Mouse (Mus musculus) limb, embryonic 15.5 days (tissue): ENCODE results near the gene Zbtb40. TPM values are rescaled to one million over a fixed set of nuclear protein-coding genes. Genes with fewer than 3 reads are reported as not detected.

Experiments
- ATAC-seq: fragments of 200-750 bp; cut with Nextera tagmentation; 2 replicates; pipeline ENCODE4 v1.8.0; 2017; ENCODE audit warnings: low read depth, moderate TSS enrichment; ENCODE audit not compliant: insufficient number of reproducible peaks, low FRiP score, low TSS enrichment
- H3K27ac ChIP-seq: fragments of 300-500 bp; sonication (generic); 2 replicates; pipeline ENCODE4 v1.5.1; 2015; ENCODE audit warnings: moderate library complexity, mild to moderate bottlenecking, inconsistent platforms
- H3K27me3 ChIP-seq: fragments of 300-500 bp; sonication (generic); 2 replicates; pipeline ENCODE4 v1.6.1; 2015; ENCODE audit warnings: inconsistent platforms
- H3K36me3 ChIP-seq: fragments of 300-500 bp; sonication (generic); 2 replicates; pipeline ENCODE4 v1.6.1; 2015; ENCODE audit warnings: inconsistent platforms
- H3K4me1 ChIP-seq: fragments of 300-500 bp; sonication (generic); 2 replicates; pipeline ENCODE4 v1.6.1; 2015; ENCODE audit warnings: inconsistent platforms
- H3K4me2 ChIP-seq: fragments of 300-500 bp; sonication (generic); 2 replicates; pipeline ENCODE4 v1.6.1; 2015; ENCODE audit warnings: mild to moderate bottlenecking, inconsistent platforms
- H3K4me3 ChIP-seq: fragments of 300-500 bp; sonication (generic); 2 replicates; pipeline ENCODE4 v1.5.1; 2015; ENCODE audit warnings: mild to moderate bottlenecking, inconsistent platforms
- H3K9ac ChIP-seq: fragments of 300-500 bp; sonication (generic); 2 replicates; pipeline ENCODE4 v1.6.1; 2015; ENCODE audit warnings: inconsistent platforms
- H3K9me3 ChIP-seq: fragments of 300-500 bp; sonication (generic); 2 replicates; pipeline ENCODE4 v1.6.1; 2016; ENCODE audit warnings: inconsistent platforms
- WGBS: fragments of 180-500 bp; shearing (Covaris S2); methylation state at CpG from one replicate; pipeline ENCODE4 v1.1.7; 2015; 5-methylcytosine and 5-hydroxymethylcytosine counted together
- polyA plus RNA-seq: library from polyadenylated mRNA; unstranded; fragments of >200 nt; fragmentation: Nextera tagmentation; extraction: Ambion mirVana; gene quantifications from 2 replicates; pipeline ENCODE4 v1.2.1, GENCODE M21; 2015

The Zbtb40 gene
- polyA plus RNA-seq, 1 experiment from 2014 or later: 3.9 TPM

GRCm38 (mm10) chr4:137001020-137001419, 47.6 kb downstream of the Zbtb40 start:
- no peak overlapping the region for H3K4me3 ChIP-seq
- H3K4me2 ChIP-seq: no peak overlapping the region
- no peak overlapping the region for H3K27ac ChIP-seq
- no peaks in the 10 kb centered on the region for H3K4me1 ChIP-seq
- H3K36me3 ChIP-seq: peaks cover 43% of the 10 kb centered on the region
- H3K9ac ChIP-seq: no peak overlapping the region
- no peak for ATAC-seq
- no peaks in the 10 kb centered on the region for H3K9me3 ChIP-seq
- WGBS: 85% methylated on average over 7 of the region's 7 CpGs
- H3K27me3 ChIP-seq: no peaks in the 10 kb centered on the region

GRCm38 (mm10) chr4:136998371-136998770, 50.2 kb downstream of the Zbtb40 start:
- ATAC-seq: no peak
- WGBS: 76% methylated on average over 7 of the region's 7 CpGs
- H3K36me3 ChIP-seq: peaks cover 67% of the 10 kb centered on the region
- H3K4me2 ChIP-seq: no peak overlapping the region
- no peaks in the 10 kb centered on the region for H3K27me3 ChIP-seq
- H3K27ac ChIP-seq: no peak overlapping the region
- H3K4me1 ChIP-seq: no peaks in the 10 kb centered on the region
- H3K9me3 ChIP-seq: no peaks in the 10 kb centered on the region
- no peak overlapping the region for H3K4me3 ChIP-seq
- no peak overlapping the region for H3K9ac ChIP-seq

GRCm38 (mm10) chr4:136997723-136998345, 50.8 kb downstream of the Zbtb40 start:
- 94% methylated on average over 12 of the region's 12 CpGs for WGBS
- H3K27me3 ChIP-seq: no peaks in the 10 kb centered on the region
- peaks cover 72% of the 10 kb centered on the region for H3K36me3 ChIP-seq
- no peak overlapping the region for H3K27ac ChIP-seq
- H3K4me2 ChIP-seq: no peak overlapping the region
- ATAC-seq: no peak
- H3K4me1 ChIP-seq: no peaks in the 10 kb centered on the region
- H3K4me3 ChIP-seq: no peak overlapping the region
- no peaks in the 10 kb centered on the region for H3K9me3 ChIP-seq
- no peak overlapping the region for H3K9ac ChIP-seq

GRCm38 (mm10) chr4:136996933-136997332, 51.7 kb downstream of the Zbtb40 start:
- no peaks in the 10 kb centered on the region for H3K9me3 ChIP-seq
- H3K4me2 ChIP-seq: no peak overlapping the region
- H3K4me1 ChIP-seq: no peaks in the 10 kb centered on the region
- H3K4me3 ChIP-seq: no peak overlapping the region
- 65% methylated on average over 7 of the region's 7 CpGs for WGBS
- H3K36me3 ChIP-seq: peaks cover 77% of the 10 kb centered on the region
- no peak for ATAC-seq
- H3K9ac ChIP-seq: no peak overlapping the region
- no peak overlapping the region for H3K27ac ChIP-seq
- H3K27me3 ChIP-seq: no peaks in the 10 kb centered on the region

- 92% methylated on average over 14 of the region's 14 CpGs for WGBS
- Histone ChIP-seq H3K9ac (no peak overlapping the region), H3K4me3 (no peak overlapping the region), H3K36me3 (peaks cover 83% of the 10 kb centered on the region), H3K27ac (no peak overlapping the region), H3K27me3 (no peaks in the 10 kb centered on the region), H3K9me3 (no peaks in the 10 kb centered on the region), H3K4me2 (no peak overlapping the region), H3K4me1 (no peaks in the 10 kb centered on the region)
- no peak for ATAC-seq
Measured at GRCm38 (mm10) chr4:136995361-136995760, 53.2 kb downstream of the Zbtb40 start.

GRCm38 (mm10) chr4:136981993-136982695, 66.5 kb downstream of the Zbtb40 start:
- Histone ChIP-seq H3K9me3 (no peaks in the 10 kb centered on the region), H3K9ac (no peak overlapping the region), H3K4me3 (no peak overlapping the region), H3K4me2 (no peak overlapping the region), H3K27me3 (peaks cover 8% of the 10 kb centered on the region), H3K27ac (no peak overlapping the region), H3K4me1 (peaks cover 10% of the 10 kb centered on the region; the same call in 1 of the 2 replicates), H3K36me3 (peaks cover 33% of the 10 kb centered on the region)
- ATAC-seq: no peak
- WGBS: 43% methylated on average over 9 of the region's 9 CpGs

- Histone ChIP-seq H3K27me3 (peaks cover 8% of the 10 kb centered on the region), H3K9ac (no peak overlapping the region), H3K4me2 (no peak overlapping the region), H3K4me3 (no peak overlapping the region), H3K27ac (no peak overlapping the region), H3K36me3 (peaks cover 26% of the 10 kb centered on the region), H3K9me3 (no peaks in the 10 kb centered on the region), H3K4me1 (peaks cover 10% of the 10 kb centered on the region; the same call in 1 of the 2 replicates)
- ATAC-seq: no peak
- 12% methylated on average over 12 of the region's 12 CpGs for WGBS
Measured at GRCm38 (mm10) chr4:136981347-136981746, 67.3 kb downstream of the Zbtb40 start.

GRCm38 (mm10) chr4:136980921-136981320, 67.7 kb downstream of the Zbtb40 start:
- WGBS: 50% methylated on average over 4 of the region's 4 CpGs
- no peak for ATAC-seq
- Histone ChIP-seq H3K9me3 (no peaks in the 10 kb centered on the region), H3K27ac (no peak overlapping the region), H3K9ac (no peak overlapping the region), H3K4me2 (no peak overlapping the region), H3K36me3 (peaks cover 21% of the 10 kb centered on the region), H3K27me3 (peaks cover 8% of the 10 kb centered on the region), H3K4me3 (no peak overlapping the region), H3K4me1 (peaks cover 10% of the 10 kb centered on the region; the same call in 1 of the 2 replicates)

- no peak overlapping the region for H3K4me2 ChIP-seq
- WGBS: 60% methylated on average over 8 of the region's 8 CpGs
- H3K9me3 ChIP-seq: no peaks in the 10 kb centered on the region
- H3K36me3 ChIP-seq: 0 out of 2 replicates have a peak, but pooled peaks cover 3% of the 10 kb centered on the region
- peaks cover 10% of the 10 kb centered on the region; the same call in 1 of the 2 replicates for H3K4me1 ChIP-seq
- ATAC-seq: no peak
- peaks cover 14% of the 10 kb centered on the region for H3K27me3 ChIP-seq
- H3K4me3 ChIP-seq: no peak overlapping the region
- H3K9ac ChIP-seq: 0 out of 2 replicates have a peak overlapping the region, but pooled peaks have one; percentile 4
- no peak overlapping the region for H3K27ac ChIP-seq
Measured at GRCm38 (mm10) chr4:136977244-136977643, 71.4 kb downstream of the Zbtb40 start.

- no peak overlapping the region for H3K4me2 ChIP-seq
- 7% methylated on average over 6 of the region's 6 CpGs for whole genome bisulfite sequencing
- no peak overlapping the region for H3K9ac ChIP-seq
- H3K27ac ChIP-seq: no peak overlapping the region
- H3K36me3 ChIP-seq: no peaks in the 10 kb centered on the region
- H3K27me3 ChIP-seq: peaks cover 62% of the 10 kb centered on the region
- H3K4me1 ChIP-seq: peaks cover 11% of the 10 kb centered on the region; the same call in 1 of the 2 replicates
- ATAC-seq: no peak
- H3K9me3 ChIP-seq: no peaks in the 10 kb centered on the region
- H3K4me3 ChIP-seq: no peak overlapping the region
Measured at GRCm38 (mm10) chr4:136970939-136971338, 77.7 kb downstream of the Zbtb40 start.

GRCm38 (mm10) chr4:136969503-136970276, 78.9 kb downstream of the Zbtb40 start:
- peaks cover 18% of the 10 kb centered on the region for H3K4me1 ChIP-seq
- H3K36me3 ChIP-seq: no peaks in the 10 kb centered on the region
- no peaks in the 10 kb centered on the region for H3K9me3 ChIP-seq
- no peak overlapping the region for H3K27ac ChIP-seq
- no peak for ATAC-seq
- no peak overlapping the region for H3K4me2 ChIP-seq
- no peak overlapping the region for H3K4me3 ChIP-seq
- no peak overlapping the region for H3K9ac ChIP-seq
- peaks cover 73% of the 10 kb centered on the region for H3K27me3 ChIP-seq
- WGBS: 31% methylated on average over 16 of the region's 16 CpGs

GRCm38 (mm10) chr4:136969096-136969495, 79.5 kb downstream of the Zbtb40 start:
- H3K4me3 ChIP-seq: no peak overlapping the region
- no peaks in the 10 kb centered on the region for H3K9me3 ChIP-seq
- no peak for ATAC-seq
- no peak overlapping the region for H3K9ac ChIP-seq
- no peak overlapping the region for H3K4me2 ChIP-seq
- H3K4me1 ChIP-seq: peaks cover 20% of the 10 kb centered on the region
- H3K36me3 ChIP-seq: no peaks in the 10 kb centered on the region
- H3K27me3 ChIP-seq: peaks cover 73% of the 10 kb centered on the region
- WGBS: 41% methylated on average over 8 of the region's 8 CpGs
- H3K27ac ChIP-seq: no peak overlapping the region
